Mouse (Mus musculus) effector memory CD4-positive, alpha-beta T cell, adult 7 months (primary cell): Measurements from ENCODE around the gene Rgn. TPM values are rescaled to one million over a fixed set of nuclear protein-coding genes. Genes with fewer than 3 reads are reported as not detected.

Experiments
- polyA plus RNA-seq: library from polyadenylated mRNA; unstranded; fragments of 100-300 nt; shearing (Covaris generic); gene quantifications from one replicate; pipeline ENCODE4 v1.2.1, GENCODE M21; 2017

The Rgn gene
- polyA plus RNA-seq = not detected

DNA sequence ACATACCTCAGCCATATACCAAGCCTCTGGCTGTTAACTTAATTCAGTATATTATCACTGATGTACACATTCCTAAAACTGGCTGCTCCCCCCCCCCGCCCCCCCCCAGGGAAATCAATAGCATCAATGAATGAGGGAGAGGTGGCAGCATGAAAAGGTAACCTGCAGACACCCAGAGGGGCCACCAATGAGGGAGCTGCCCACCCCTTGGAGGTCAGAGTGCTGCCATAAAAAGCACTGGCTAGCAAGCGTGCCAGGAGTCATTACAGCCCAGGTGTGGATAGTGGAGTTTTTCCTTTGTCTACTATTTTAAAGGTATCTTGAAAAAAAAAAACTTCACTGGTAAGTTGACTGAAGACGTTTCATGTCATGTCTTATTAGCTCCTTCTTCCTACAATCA, at the start of gene Rgn:
Gene Rgn (plus strand): TSS at position 256 of the 400 bp plus-strand sequence.

Other genes with a start within 250 kb of the Rgn start
- gene Rp2, start 185.3 kb upstream of the Rgn start, polyA plus RNA-seq = 11.0 TPM
- 3.8 TPM for gene Jade3, start 124.1 kb upstream of the Rgn start, polyA plus RNA-seq
- gene Rbm10, start 67.7 kb downstream of the Rgn start, polyA plus RNA-seq = 42.1 TPM
- gene Ndufb11, start 67.8 kb downstream of the Rgn start, polyA plus RNA-seq = 163 TPM
- 182 TPM for gene Uba1, start 108.5 kb downstream of the Rgn start, polyA plus RNA-seq
- 71.8 TPM for gene Cdk16, start 138.2 kb downstream of the Rgn start, polyA plus RNA-seq
- 12.1 TPM for gene Usp11, start 154.1 kb downstream of the Rgn start, polyA plus RNA-seq
- gene Araf, start 248.0 kb downstream of the Rgn start, polyA plus RNA-seq = 161 TPM